Mouse (Mus musculus): ENCODE results near the gene Mpped1.

Gene Mpped1

GRCm38 (mm10) chr15:83884291-83884690 lies 105.0 kb downstream of the Mpped1 start:
- DNase-seq (ENCODE audit: low spot score): no peak

DNA sequence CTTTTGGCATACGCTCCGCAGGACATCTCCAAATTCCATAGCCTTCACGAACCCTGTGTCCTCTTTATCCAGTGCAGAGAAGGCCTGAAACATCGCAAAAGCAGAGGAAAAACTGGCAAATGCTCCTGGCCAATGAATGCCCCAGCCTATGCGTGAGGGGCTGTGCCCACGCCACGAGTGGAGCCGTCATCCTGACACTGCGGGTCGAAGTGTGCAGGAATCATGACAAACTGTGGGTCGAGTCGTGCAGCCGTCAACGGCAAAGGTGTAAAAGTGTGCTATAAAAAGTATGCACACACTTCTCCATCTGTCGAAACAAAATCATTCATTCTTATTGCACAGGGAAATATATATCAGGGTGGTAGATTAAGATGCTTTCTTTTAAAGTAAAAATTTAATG lies 113.6 kb downstream of the Mpped1 start:
- DNase-seq (ENCODE audit: low spot score): no peak

GRCm38 (mm10) chr15:83894261-83894660 lies 115.0 kb downstream of the Mpped1 start:
- DNase-seq (ENCODE audit: low spot score): no peak

DNA sequence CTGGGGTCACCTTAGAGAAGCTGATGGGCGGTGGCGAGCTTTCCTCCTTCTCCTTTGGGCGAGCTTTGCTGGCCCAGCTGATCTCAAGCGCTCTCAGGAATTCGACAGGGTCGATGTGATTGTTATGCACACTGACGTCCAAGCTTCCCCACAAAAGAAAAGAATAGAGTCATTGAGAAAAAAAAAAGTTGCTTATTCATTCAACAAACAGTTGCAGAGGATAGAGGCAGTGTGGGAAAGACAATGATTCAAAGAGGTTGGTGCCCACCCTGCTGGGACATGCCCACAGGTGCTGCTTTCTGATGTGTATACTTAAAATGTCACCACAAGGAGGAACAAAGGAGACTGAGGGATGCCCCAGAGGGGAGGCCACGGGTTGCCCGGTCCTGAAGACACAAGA lies 116.7 kb downstream of the Mpped1 start:
- no peak for DNase-seq (ENCODE audit: low spot score)

DNA sequence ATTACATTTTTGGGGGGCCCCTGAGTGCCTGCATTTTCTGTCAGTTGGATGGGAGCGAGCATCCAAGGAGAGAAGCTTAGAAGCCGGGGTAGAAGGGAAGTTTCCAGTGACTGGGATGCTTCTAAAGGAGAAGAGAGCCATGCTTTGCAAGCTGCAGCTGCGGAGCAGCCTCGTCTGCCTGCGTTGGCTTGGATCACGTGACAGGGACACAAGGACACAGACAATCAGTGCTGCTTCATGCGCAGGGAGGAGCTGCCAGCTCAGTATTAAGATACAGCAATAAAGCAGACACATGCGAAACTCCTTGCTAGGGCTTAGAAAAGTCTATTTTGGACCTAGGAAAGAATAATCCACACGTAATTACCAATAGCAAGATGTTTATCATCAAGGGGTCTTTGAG lies 118.0 kb downstream of the Mpped1 start:
- peak; percentile 16 for DNase-seq (ENCODE audit: low spot score)

- no peak for DNase-seq (ENCODE audit: low spot score)
These were observed 127.2 kb downstream of the Mpped1 start for GRCm38 (mm10) chr15:83906472-83906871.

Measured in retina, embryonic 14.5 days (tissue).